Mouse (Mus musculus) neural tube, embryonic 13.5 days (tissue): ENCODE results near the gene Rcan2. TPM values are rescaled to one million over a fixed set of nuclear protein-coding genes. Genes with fewer than 3 reads are reported as not detected.

Experiments used
- ATAC-seq: fragments of 200-750 bp; cut with Nextera tagmentation; 2 replicates; pipeline ENCODE4 v1.8.0; 2017; ENCODE audit warnings: low read depth, mild to moderate bottlenecking, moderate TSS enrichment, moderate library complexity
- H3K27ac ChIP-seq: fragments of 300-500 bp; sonication (generic); replicated peaks from 2 replicates; pipeline ENCODE4 v1.5.1; 2015; ENCODE audit warnings: moderate library complexity, mild to moderate bottlenecking, inconsistent platforms
- H3K27me3 ChIP-seq: fragments of 300-500 bp; sonication (generic); 2 replicates; pipeline ENCODE4 v1.6.1; 2015; ENCODE audit warnings: mild to moderate bottlenecking, inconsistent platforms
- H3K36me3 ChIP-seq: fragments of 300-500 bp; sonication (generic); 2 replicates; pipeline ENCODE4 v1.6.1; 2015; ENCODE audit warnings: mild to moderate bottlenecking, inconsistent platforms
- H3K4me1 ChIP-seq: fragments of 300-500 bp; sonication (generic); replicated peaks from 2 replicates; pipeline ENCODE4 v1.6.1; 2015; ENCODE audit warnings: inconsistent platforms
- H3K4me2 ChIP-seq: fragments of 300-500 bp; sonication (generic); 2 replicates; pipeline ENCODE4 v1.6.1; 2015; ENCODE audit warnings: inconsistent platforms, mild to moderate bottlenecking, moderate library complexity
- H3K4me3 ChIP-seq: fragments of 300-500 bp; sonication (generic); 2 replicates; pipeline ENCODE4 v1.5.1; 2015; ENCODE audit warnings: mild to moderate bottlenecking, inconsistent platforms
- H3K9ac ChIP-seq: fragments of 300-500 bp; sonication (generic); 2 replicates; pipeline ENCODE4 v1.6.1; 2015; ENCODE audit warnings: moderate library complexity, mild to moderate bottlenecking, inconsistent platforms
- H3K9me3 ChIP-seq: fragments of 300-500 bp; sonication (generic); 2 replicates; pipeline ENCODE4 v1.6.1; 2016; ENCODE audit warnings: inconsistent platforms
- WGBS: fragments of 180-500 bp; shearing (Covaris S2); methylation state at CpG from one replicate; pipeline ENCODE4 v1.1.7; 2015; 5-methylcytosine and 5-hydroxymethylcytosine counted together
- polyA plus RNA-seq: library from polyadenylated mRNA; unstranded; fragments of >200 nt; fragmentation: Nextera tagmentation; extraction: Ambion mirVana; gene quantifications from 2 replicates; pipeline ENCODE4 v1.2.1, GENCODE M21; 2015

The Rcan2 gene
- polyA plus RNA-seq, 1 experiment from 2014 or later = 92.6 TPM

GRCm38 (mm10) chr17:43832401-43833124 is 31.4 kb downstream of the Rcan2 start:
- ATAC-seq = no peak

GRCm38 (mm10) chr17:43840208-43840607 is 39.1 kb downstream of the Rcan2 start:
- WGBS = 90% methylated on average over 9 of the region's 9 CpGs
- Histone ChIP-seq H3K27ac (no peak overlapping the region), H3K4me1 (no peaks in the 10 kb centered on the region), H3K27me3 (no peaks in the 10 kb centered on the region), H3K4me2 (no peak overlapping the region), H3K9ac (no peak overlapping the region), H3K9me3 (no peaks in the 10 kb centered on the region), H3K4me3 (no peak overlapping the region), H3K36me3 (no peaks in the 10 kb centered on the region)
- no peak for ATAC-seq

More at GRCm38 (mm10) chr17:43832401-43833124, 31.4 kb downstream of the Rcan2 start:
- H3K27ac ChIP-seq = no peak overlapping the region
- H3K4me2 ChIP-seq = no peak overlapping the region
- H3K36me3 ChIP-seq = no peaks in the 10 kb centered on the region
- H3K4me1 ChIP-seq = no peaks in the 10 kb centered on the region
- 80% methylated on average over 15 of the region's 15 CpGs for WGBS
- H3K4me3 ChIP-seq = no peak overlapping the region
- no peaks in the 10 kb centered on the region for H3K9me3 ChIP-seq
- no peaks in the 10 kb centered on the region for H3K27me3 ChIP-seq
- no peak overlapping the region for H3K9ac ChIP-seq

GRCm38 (mm10) chr17:43846714-43847113 is 45.6 kb downstream of the Rcan2 start:
- Histone ChIP-seq H3K9ac (no peak overlapping the region), H3K27ac (no peak overlapping the region), H3K27me3 (no peaks in the 10 kb centered on the region), H3K9me3 (no peaks in the 10 kb centered on the region), H3K4me2 (no peak overlapping the region), H3K4me1 (no peaks in the 10 kb centered on the region), H3K36me3 (no peaks in the 10 kb centered on the region), H3K4me3 (no peak overlapping the region)
- no peak for ATAC-seq
- WGBS = 84% methylated on average over 2 of the region's 2 CpGs

GRCm38 (mm10) chr17:43848903-43849302 is 47.8 kb downstream of the Rcan2 start:
- Histone ChIP-seq H3K4me1 (no peaks in the 10 kb centered on the region), H3K4me3 (no peak overlapping the region), H3K4me2 (no peak overlapping the region), H3K27me3 (no peaks in the 10 kb centered on the region), H3K9ac (no peak overlapping the region), H3K9me3 (no peaks in the 10 kb centered on the region), H3K36me3 (no peaks in the 10 kb centered on the region), H3K27ac (no peak overlapping the region)
- ATAC-seq = no peak
- WGBS = 87% methylated on average over 3 of the region's 3 CpGs

- WGBS = 87% methylated on average over 5 of the region's 5 CpGs
These were observed 54.0 kb downstream of the Rcan2 start for GRCm38 (mm10) chr17:43855132-43855531.

GRCm38 (mm10) chr17:43856081-43856480 is 54.9 kb downstream of the Rcan2 start:
- ATAC-seq = 0 out of 2 replicates have a peak, but pooled peaks have one; percentile 19
- no peak overlapping the region for H3K27ac ChIP-seq
- H3K9ac ChIP-seq = no peak overlapping the region
- H3K4me2 ChIP-seq = no peak overlapping the region
- no peak overlapping the region for H3K4me3 ChIP-seq
- 0 out of 2 replicates have a peak, but pooled peaks cover 5% of the 10 kb centered on the region for H3K4me1 ChIP-seq
- WGBS = 45% methylated on average over 4 of the region's 4 CpGs
- H3K27me3 ChIP-seq = no peaks in the 10 kb centered on the region
- no peaks in the 10 kb centered on the region for H3K9me3 ChIP-seq
- H3K36me3 ChIP-seq = no peaks in the 10 kb centered on the region

More at GRCm38 (mm10) chr17:43855132-43855531, 54.0 kb downstream of the Rcan2 start:
- H3K36me3 ChIP-seq = no peaks in the 10 kb centered on the region
- ATAC-seq = no peak
- H3K4me3 ChIP-seq = no peak overlapping the region
- no peaks in the 10 kb centered on the region for H3K9me3 ChIP-seq
- H3K27ac ChIP-seq = no peak overlapping the region
- H3K4me1 ChIP-seq = 0 out of 2 replicates have a peak, but pooled peaks cover 5% of the 10 kb centered on the region
- no peak overlapping the region for H3K9ac ChIP-seq
- no peak overlapping the region for H3K4me2 ChIP-seq
- no peaks in the 10 kb centered on the region for H3K27me3 ChIP-seq

- H3K9ac ChIP-seq = no peak overlapping the region
- no peaks in the 10 kb centered on the region for H3K36me3 ChIP-seq
- no peak overlapping the region for H3K4me2 ChIP-seq
- H3K27me3 ChIP-seq = no peaks in the 10 kb centered on the region
- WGBS = 87% methylated on average over 9 of the region's 9 CpGs
- H3K27ac ChIP-seq = no peak overlapping the region
- H3K4me1 ChIP-seq = no peaks in the 10 kb centered on the region
- ATAC-seq = no peak
- H3K4me3 ChIP-seq = no peak overlapping the region
- no peaks in the 10 kb centered on the region for H3K9me3 ChIP-seq
These were observed 67.7 kb downstream of the Rcan2 start for GRCm38 (mm10) chr17:43868808-43869207.

GRCm38 (mm10) chr17:43869677-43870076 is 68.5 kb downstream of the Rcan2 start:
- no peaks in the 10 kb centered on the region for H3K27me3 ChIP-seq
- no peak overlapping the region for H3K4me3 ChIP-seq
- ATAC-seq = no peak
- WGBS = 26% methylated on average over 5 of the region's 5 CpGs
- no peaks in the 10 kb centered on the region for H3K4me1 ChIP-seq
- H3K4me2 ChIP-seq = no peak overlapping the region
- no peak overlapping the region for H3K27ac ChIP-seq
- H3K9ac ChIP-seq = no peak overlapping the region
- H3K36me3 ChIP-seq = no peaks in the 10 kb centered on the region
- no peaks in the 10 kb centered on the region for H3K9me3 ChIP-seq

GRCm38 (mm10) chr17:43874417-43874816 is 73.3 kb downstream of the Rcan2 start:
- Histone ChIP-seq H3K36me3 (no peaks in the 10 kb centered on the region), H3K9ac (no peak overlapping the region), H3K9me3 (no peaks in the 10 kb centered on the region), H3K27ac (no peak overlapping the region), H3K4me3 (no peak overlapping the region), H3K4me1 (no peaks in the 10 kb centered on the region), H3K27me3 (no peaks in the 10 kb centered on the region), H3K4me2 (no peak overlapping the region)
- WGBS = 67% methylated on average over 5 of the region's 5 CpGs
- ATAC-seq = peak; percentile 85

GRCm38 (mm10) chr17:43877425-43877824 is 76.3 kb downstream of the Rcan2 start:
- no peaks in the 10 kb centered on the region for H3K36me3 ChIP-seq
- no peak overlapping the region for H3K4me3 ChIP-seq
- H3K27me3 ChIP-seq = no peaks in the 10 kb centered on the region
- no peak overlapping the region for H3K27ac ChIP-seq
- H3K9ac ChIP-seq = no peak overlapping the region
- no peak overlapping the region for H3K4me2 ChIP-seq
- H3K4me1 ChIP-seq = no peaks in the 10 kb centered on the region
- 65% methylated on average over 2 of the region's 2 CpGs for WGBS
- ATAC-seq = no peak
- no peaks in the 10 kb centered on the region for H3K9me3 ChIP-seq

GRCm38 (mm10) chr17:43883016-43883415 is 81.9 kb downstream of the Rcan2 start:
- H3K9ac ChIP-seq = no peak overlapping the region
- H3K4me2 ChIP-seq = no peak overlapping the region
- ATAC-seq = no peak
- H3K36me3 ChIP-seq = no peaks in the 10 kb centered on the region
- no peaks in the 10 kb centered on the region for H3K9me3 ChIP-seq
- 34% methylated on average over 1 of the region's 1 CpGs for WGBS
- no peak overlapping the region for H3K4me3 ChIP-seq
- peaks cover 10% of the 10 kb centered on the region for H3K4me1 ChIP-seq
- H3K27ac ChIP-seq = no peak overlapping the region
- H3K27me3 ChIP-seq = peaks cover 5% of the 10 kb centered on the region; the same call in 1 of the 2 replicates

- Histone ChIP-seq H3K4me3 (no peak overlapping the region), H3K9me3 (no peaks in the 10 kb centered on the region), H3K27me3 (peaks cover 5% of the 10 kb centered on the region; the same call in 1 of the 2 replicates), H3K4me2 (no peak overlapping the region), H3K36me3 (no peaks in the 10 kb centered on the region), H3K4me1 (peaks cover 22% of the 10 kb centered on the region), H3K9ac (no peak overlapping the region), H3K27ac (no peak overlapping the region; the same call in 1 of the 2 replicates)
- whole genome bisulfite sequencing = 19% methylated on average over 7 of the region's 7 CpGs
- peak; percentile 66 for ATAC-seq
These were observed 85.1 kb downstream of the Rcan2 start for GRCm38 (mm10) chr17:43886262-43886661.

- H3K4me3 ChIP-seq = no peak overlapping the region
- no peak for ATAC-seq
These were observed 86.8 kb downstream of the Rcan2 start for GRCm38 (mm10) chr17:43887931-43888330.

More at GRCm38 (mm10) chr17:43887931-43888330, 86.8 kb downstream of the Rcan2 start:
- Histone ChIP-seq H3K9ac (no peak overlapping the region), H3K9me3 (no peaks in the 10 kb centered on the region), H3K27me3 (peaks cover 5% of the 10 kb centered on the region; the same call in 1 of the 2 replicates), H3K4me2 (no peak overlapping the region), H3K27ac (no peak overlapping the region), H3K36me3 (no peaks in the 10 kb centered on the region), H3K4me1 (peaks cover 23% of the 10 kb centered on the region)
- WGBS = 74% methylated on average over 7 of the region's 7 CpGs
